Comparison of ENCODE assay signal across 11 mouse cellular contexts in the genomic region with DNA sequence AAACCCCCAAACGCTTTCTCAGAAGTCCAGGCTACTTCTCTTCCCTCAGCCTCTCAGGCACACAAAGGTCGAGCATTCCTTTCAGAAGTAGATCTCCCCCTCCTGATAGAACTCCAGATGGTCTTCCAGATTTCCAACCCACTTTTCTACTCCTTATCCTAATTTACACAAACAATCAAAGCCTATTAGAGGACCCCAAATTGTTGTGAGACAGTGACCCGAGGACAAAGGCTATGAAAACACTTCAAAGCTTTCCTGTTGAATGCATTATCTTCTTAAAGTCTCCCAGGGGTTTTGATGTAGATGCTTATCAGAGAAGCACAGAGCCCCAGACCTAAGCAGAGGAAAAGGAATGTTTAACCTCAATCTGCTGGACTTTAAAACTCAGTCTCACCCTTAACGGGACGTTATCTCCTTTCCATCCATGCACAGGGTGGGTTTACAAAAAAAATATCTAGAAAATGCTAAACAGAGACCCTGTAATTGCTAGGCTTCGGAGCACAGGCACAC.
DNase-seq lines count a peak whose midpoint lies in the region; ATAC-seq and TF ChIP-seq lines count a peak whose summit lies in the region.
"Had no signal": no experiment of that assay in that cellular context is flagged by ENCODE, and none has a peak within 500 bp of the region (broad histone marks: within the 10 kb centered on the region; RNA-seq: fewer than 3 reads in every experiment).

No protein-coding gene starts in this region.

- no peak for TF ChIP-seq EP300 in stomach, postnatal 0 days (optimal IDR thresholded peaks at IDR 0.05)

- no peaks in the 10 kb centered on the region for H3K9me3 ChIP-seq in stomach, embryonic 14.5 days (ENCODE audit: control insufficient read depth, low read depth, low read length)
- no peaks in the 10 kb centered on the region for H3K9me3 ChIP-seq in stomach, postnatal 0 days (ENCODE audit: control insufficient read depth, low read length)
- no peaks in the 10 kb centered on the region for H3K9me3 ChIP-seq in midbrain, embryonic 10.5 days (replicated peaks)

- intact Hi-C loops in gastrocnemius, adult 2 months (cut with DNase I) = no loop called here

- WGBS in stomach, embryonic 14.5 days = 10% methylated on average over 6 of the region's 6 CpGs
- WGBS in stomach, postnatal 0 days = 22% methylated on average over 6 of the region's 6 CpGs
- 8% methylated on average over 6 of the region's 6 CpGs for WGBS in midbrain, embryonic 10.5 days

- H3K4me2 ChIP-seq in stomach, embryonic 14.5 days (replicated peaks; ENCODE audit: low read depth, low read length) = peak overlapping the region; percentile 20; the same call in 1 of the 2 replicates
- no peak overlapping the region; the same call in 1 of the 2 replicates for H3K4me2 ChIP-seq in stomach, postnatal 0 days (replicated peaks; ENCODE audit: low read depth)

- H3K27me3 ChIP-seq in stomach, embryonic 14.5 days (ENCODE audit: control insufficient read depth, insufficient read depth, low read length) = no peaks in the 10 kb centered on the region
- no peaks in the 10 kb centered on the region for H3K27me3 ChIP-seq in stomach, postnatal 0 days (ENCODE audit: control insufficient read depth, insufficient read depth, low read length)
- 0 out of 2 replicates have a peak, but pooled peaks cover 4% of the 10 kb centered on the region for H3K27me3 ChIP-seq in midbrain, embryonic 10.5 days (ENCODE audit: low read depth, poor library complexity, severe bottlenecking)

- TF ChIP-seq CTCF in stomach, postnatal 0 days (IDR thresholded peaks at IDR 0.05; ENCODE audit: low read depth) = no peak
- TF ChIP-seq CTCF in gastrocnemius, adult 2 months (IDR thresholded peaks at IDR 0.05) = no peak

- H3K9ac ChIP-seq in stomach, embryonic 14.5 days (replicated peaks; ENCODE audit: low read depth, low read length) = no peak overlapping the region
- no peak overlapping the region for H3K9ac ChIP-seq in stomach, postnatal 0 days (ENCODE audit: low read length)

- H3K36me3 ChIP-seq in stomach, embryonic 14.5 days (ENCODE audit: control insufficient read depth, insufficient read depth, low read length) = no peaks in the 10 kb centered on the region
- H3K36me3 ChIP-seq in stomach, postnatal 0 days (ENCODE audit: control insufficient read depth, insufficient read depth, low read length) = no peaks in the 10 kb centered on the region
- no peaks in the 10 kb centered on the region for H3K36me3 ChIP-seq in midbrain, embryonic 10.5 days

- no peak overlapping the region for H3K27ac ChIP-seq in stomach, embryonic 14.5 days (ENCODE audit: low read length)
- no peak overlapping the region for H3K27ac ChIP-seq in stomach, postnatal 0 days (replicated peaks)
- peak overlapping the region; percentile 69 for H3K27ac ChIP-seq in midbrain, embryonic 10.5 days (replicated peaks)
- H3K27ac ChIP-seq in gastrocnemius, adult 2 months = no peak overlapping the region

- no peaks in the 10 kb centered on the region for H3K4me1 ChIP-seq in stomach, embryonic 14.5 days (ENCODE audit: control insufficient read depth, insufficient read depth, low read length)
- no peaks in the 10 kb centered on the region for H3K4me1 ChIP-seq in stomach, postnatal 0 days (replicated peaks; ENCODE audit: control insufficient read depth, insufficient read depth)
- peaks cover 22% of the 10 kb centered on the region for H3K4me1 ChIP-seq in midbrain, embryonic 10.5 days

- H3K4me3 ChIP-seq in stomach, embryonic 14.5 days (ENCODE audit: low read depth, low read length) = no peak overlapping the region
- H3K4me3 ChIP-seq in stomach, postnatal 0 days (ENCODE audit: low read depth, low read length) = no peak overlapping the region
- H3K4me3 ChIP-seq in midbrain, embryonic 10.5 days = peak overlapping the region; percentile 32
- H3K4me3 ChIP-seq in gastrocnemius, adult 2 months = no peak overlapping the region

- ATAC-seq in stomach, embryonic 14.5 days (ENCODE audit: insufficient number of reproducible peaks, insufficient read depth, low FRiP score, low read depth) = no peak
- ATAC-seq in stomach, postnatal 0 days (ENCODE audit: low FRiP score, low TSS enrichment) = no peak
- ATAC-seq in inflammation-experienced regulatory T-cells, adult 6 months = no peak

- peak; percentile 29 for DNase-seq in embryo, embryonic 10 days (ENCODE audit: low spot score)
- no peak for DNase-seq in embryo, embryonic 9.5 days (ENCODE audit: extremely low spot score)
- DNase-seq in stomach, postnatal 0 days (ENCODE audit: low spot score) = no peak
- DNase-seq in midbrain, embryonic 10.5 days (ENCODE audit: low spot score) = no peak
- no peak for DNase-seq in spleen, adult 12 weeks (ENCODE audit: low spot score)
- DNase-seq in gastrocnemius, adult 2 months = no peak
- DNase-seq: cerebellum, adult 11-12 months; heart, postnatal 14 days; lung, postnatal 36 days had no signal
